Mouse (Mus musculus): ENCODE data around the gene Thpo. TPM values are rescaled to one million over a fixed set of nuclear protein-coding genes. Genes with fewer than 3 reads are reported as not detected.

Gene Thpo
- polyA plus RNA-seq (2017; shearing (Covaris generic)): not detected

DNA sequence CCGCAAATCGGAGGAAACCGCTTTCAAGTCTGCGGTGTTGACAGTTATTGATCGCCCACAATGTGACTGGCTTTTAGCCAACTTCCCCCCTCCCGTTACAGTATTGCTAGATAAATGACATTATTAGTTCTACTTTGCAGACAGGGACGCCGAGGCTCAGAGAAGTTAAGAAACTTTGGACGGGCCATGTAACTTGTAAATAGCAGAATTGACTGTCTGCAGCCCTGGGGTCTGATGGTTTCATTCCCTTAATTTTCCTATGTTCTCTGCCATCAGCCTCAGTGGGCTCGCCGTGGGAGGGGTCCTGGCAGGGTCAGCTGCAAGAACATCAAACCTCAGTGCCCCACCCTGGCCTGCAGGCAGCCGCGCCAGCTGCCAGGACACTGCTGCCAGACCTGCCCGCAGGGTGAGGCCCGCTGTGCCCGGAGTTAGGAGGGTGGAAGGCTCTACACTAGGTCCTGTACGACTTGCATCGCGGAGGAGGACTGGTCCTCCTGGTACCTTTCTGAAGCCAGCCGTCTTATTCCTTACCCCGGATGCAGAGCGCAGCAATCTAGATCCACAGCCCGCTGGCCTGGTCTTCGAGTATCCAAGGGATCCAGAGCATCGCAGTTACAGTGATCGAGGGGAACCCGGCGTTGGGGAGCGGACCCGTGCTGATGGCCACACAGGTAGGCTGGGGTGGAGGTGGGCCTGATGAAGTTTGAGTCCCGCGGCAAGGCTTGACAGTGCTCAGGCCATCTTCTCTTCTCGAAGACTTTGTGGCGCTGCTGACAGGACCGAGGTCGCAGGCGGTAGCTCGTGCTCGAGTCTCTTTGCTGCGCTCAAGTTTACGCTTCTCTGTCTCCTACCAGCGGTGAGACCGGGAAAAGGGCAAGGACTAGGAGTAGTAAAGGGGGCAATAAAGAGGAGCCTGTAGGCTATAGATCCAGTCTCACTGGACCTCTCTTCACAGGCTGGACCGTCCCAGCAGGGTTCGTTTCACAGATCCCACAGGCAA, at the start of gene Thpo:
Gene Thpo (minus strand): TSS at position 781 of the 1,000 bp plus-strand sequence.
- no peak for ATAC-seq

DNA sequence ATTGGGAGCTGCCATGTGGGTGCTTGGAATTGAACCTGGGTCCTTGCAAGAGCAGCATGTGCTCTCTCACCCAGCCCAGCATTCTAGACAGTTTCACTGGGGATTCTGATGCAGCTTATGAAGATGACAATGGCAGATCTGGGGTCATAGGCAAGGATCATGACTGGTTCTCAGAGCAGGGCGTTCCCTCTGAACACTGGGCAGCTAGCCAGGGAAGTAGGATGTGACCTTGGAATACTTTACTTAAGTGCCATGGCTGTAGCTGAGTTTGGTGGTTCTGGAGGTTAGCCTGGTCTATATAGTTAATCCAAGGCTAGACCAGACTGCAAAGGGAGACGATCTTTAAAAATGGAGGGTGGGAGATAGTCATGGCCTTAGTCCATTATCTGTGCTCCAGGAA, 49.6 kb upstream of the Thpo start:
- ATAC-seq: no peak

DNA sequence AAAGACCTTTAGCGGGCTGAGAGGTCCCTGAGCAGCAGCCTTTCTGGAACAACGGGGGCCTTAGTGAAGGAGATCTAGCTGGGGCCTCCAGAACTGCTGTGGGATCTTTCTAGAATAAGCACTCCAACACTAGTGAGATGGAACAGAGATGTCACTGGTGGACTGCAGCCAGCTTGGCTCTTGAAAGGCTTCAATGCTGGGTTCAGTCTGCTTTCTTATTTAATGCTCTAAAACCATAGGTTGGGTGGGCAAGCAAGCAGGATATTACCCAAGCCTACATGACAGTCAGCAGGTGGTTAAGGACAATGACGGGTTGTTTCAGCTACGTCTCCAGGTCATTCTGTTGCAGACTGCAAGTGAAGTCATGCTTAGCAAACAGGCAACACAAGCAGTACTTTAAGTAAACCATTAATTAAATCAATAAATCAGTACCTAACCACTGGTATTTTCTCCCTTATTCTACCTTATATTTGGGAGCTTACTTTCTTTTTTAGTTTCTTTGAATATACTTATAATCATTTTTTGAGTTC, 46.9 kb upstream of the Thpo start:
- no peak for ATAC-seq

DNA sequence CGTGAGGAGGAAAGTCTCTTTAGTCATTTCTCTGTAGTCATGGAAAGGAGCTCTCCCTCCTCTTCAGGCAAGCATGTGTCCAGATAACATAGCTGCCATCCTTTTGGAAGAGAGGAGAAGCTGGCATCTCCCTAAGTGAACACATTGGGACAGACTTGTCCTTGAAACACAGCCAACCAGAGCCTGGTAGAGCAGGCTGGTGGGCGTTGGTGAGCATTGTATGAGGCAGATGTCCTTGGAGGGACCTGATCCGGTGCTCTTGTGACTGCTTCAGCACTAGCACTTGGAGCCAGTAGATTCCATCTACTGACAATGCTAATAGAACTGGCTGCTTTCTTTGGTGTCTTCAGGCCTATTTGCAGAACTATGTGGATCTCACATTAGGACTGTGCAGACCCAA, 45.5 kb upstream of the Thpo start:
- no peak for ATAC-seq

DNA sequence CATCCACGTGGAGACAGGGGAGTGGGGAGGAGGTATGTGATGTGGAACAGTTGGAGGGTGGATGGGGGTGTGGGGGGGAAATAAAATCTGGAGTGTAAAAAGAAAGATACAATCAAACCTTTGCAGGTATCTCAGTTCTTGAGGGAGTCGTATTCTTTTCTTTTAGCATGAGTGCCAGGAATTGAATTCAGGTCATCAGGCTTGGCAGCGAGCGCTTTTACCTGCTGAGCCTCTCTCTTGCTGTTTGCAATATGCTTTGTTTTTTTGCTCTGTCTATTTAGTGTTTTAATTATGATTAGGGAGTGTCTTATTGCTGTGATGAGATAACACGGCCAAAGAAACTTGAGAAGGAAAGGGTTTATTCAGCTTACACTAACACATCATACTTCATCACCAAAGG, 40.7 kb upstream of the Thpo start:
- ATAC-seq: no peak

DNA sequence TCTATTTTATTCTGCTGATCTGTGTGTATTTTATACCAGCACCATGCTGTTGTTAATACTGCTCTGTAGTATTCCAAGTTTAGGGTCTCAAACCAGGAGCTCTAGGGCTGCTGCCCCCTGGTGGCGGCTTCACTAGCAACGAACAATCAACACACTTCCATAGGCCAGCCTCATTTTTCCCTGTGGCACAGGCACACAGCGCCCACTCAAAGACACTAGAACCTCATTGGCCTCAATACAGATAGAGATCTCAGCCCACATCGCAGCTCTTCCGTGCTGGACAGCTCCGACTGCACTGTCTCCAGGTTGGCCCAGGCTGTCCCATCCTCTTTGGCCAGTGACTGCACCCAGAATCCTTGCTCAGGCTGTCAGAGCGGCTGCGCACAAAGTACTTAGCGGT, 30.9 kb upstream of the Thpo start:
- peak; percentile 71 for ATAC-seq

DNA sequence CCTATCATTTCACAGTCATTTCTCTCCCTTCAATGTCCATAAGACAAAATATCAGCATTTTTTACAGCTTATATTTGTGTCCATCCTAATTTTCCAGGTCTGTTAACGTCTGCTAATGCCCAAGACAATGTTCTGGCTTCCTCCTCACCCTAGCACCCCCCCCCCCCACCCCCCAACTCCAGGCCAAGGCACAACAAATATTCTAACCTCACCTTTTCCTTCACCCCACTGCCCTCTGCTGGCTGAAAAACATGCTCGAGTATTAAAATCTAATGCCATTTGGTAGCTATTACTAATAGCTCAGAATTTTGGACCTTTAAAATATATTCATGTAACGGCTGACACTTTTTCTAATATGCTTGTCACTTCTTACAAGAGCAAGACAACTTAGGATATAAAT, 27.4 kb upstream of the Thpo start:
- peak; percentile 58 for ATAC-seq

DNA sequence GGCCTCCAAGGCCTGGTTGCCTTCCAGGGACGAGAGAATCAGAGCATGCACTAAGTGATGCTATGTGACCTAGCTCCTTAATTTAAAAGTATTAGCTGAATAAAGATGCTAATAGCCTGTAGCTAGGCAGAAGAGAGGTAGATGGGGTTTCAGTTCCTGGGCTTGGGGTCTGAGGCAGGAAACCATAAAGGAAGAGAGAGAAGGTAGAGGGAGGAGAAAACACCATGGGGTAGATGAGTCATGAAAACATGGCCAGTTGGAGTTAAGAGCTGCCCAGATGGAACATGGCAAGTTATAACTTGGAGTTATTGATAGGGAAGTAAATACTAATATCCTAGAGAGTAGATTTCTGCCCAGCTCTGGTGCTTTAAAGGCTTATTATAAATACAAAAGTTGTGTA, 23.1 kb upstream of the Thpo start:
- no peak for ATAC-seq

DNA sequence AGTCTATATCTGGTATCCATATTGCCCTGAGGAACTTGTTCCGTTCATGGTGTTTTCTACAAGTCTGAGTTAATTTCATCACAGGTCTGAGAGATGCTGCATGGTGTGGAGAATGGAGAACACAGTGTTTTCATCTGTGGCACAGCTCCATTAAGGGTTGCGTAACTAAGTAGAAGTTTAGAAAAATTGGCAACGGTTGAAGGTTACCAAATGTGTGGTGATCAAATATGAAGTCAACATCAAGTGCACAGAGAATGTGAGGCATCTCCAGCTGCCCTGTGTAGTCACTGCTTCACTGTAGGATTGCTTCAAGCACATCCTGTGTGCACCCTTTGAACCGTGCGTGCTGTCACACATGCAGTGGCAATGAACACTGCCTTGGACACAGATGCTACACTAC, 21.7 kb upstream of the Thpo start:
- ATAC-seq: no peak

DNA sequence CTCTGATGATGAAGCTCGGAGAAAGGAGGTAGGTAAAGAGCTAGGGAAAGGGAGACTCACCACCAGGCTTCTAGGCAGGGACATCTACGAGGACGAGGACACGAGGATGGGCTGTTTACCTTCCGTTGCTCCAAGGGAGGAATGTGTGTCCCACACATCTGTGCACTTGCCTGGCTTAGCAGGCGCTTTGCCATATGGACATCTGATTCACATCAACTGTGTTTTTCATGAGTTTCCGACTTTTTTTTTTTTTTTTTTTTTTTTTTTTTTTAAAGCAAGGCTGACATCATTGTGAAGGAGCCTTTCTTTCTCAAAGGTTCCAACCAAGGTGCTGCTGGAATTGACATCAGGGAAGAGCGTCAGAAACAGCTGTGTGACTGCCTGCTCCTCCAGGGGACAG, 16.2 kb upstream of the Thpo start:
- ATAC-seq: no peak

DNA sequence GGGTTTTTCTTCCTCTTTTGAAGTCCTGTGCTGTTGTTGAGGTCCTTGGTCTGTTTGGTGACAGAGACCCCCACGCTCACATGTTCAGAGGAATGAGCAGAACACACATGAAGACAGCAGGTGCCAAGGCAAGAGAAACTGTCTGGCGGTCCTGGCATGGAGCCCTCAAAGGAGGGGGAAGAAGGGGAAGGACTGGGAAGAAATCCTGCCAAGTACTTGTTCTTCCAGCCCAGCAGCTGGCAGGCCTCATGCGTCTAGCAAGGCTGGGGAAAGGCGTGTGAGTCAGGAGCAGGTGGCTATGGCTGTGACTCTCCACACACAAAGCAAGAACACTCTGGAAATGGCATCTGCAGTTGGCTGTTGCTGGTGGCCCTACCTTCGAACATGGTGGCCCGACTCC, 12.3 kb upstream of the Thpo start:
- ATAC-seq: no peak

DNA sequence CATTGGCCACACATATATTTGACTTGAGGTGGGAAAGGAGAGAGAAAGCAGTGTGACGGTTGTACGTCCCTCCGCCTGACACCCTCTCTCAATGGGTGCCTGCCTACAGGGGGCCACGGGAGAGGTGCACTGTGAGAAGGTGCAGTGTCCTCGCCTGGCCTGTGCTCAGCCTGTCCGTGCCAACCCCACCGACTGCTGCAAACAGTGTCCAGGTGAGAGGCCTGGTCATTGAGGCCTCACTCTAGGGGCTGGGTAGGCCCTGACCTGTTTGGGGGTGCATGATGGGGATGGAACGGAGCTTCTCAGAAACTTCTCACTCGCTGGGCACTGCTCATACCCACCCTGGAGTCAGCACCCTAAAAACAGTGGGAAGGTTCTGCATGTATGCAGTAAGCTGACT, 5.5 kb upstream of the Thpo start:
- ATAC-seq: no peak

DNA sequence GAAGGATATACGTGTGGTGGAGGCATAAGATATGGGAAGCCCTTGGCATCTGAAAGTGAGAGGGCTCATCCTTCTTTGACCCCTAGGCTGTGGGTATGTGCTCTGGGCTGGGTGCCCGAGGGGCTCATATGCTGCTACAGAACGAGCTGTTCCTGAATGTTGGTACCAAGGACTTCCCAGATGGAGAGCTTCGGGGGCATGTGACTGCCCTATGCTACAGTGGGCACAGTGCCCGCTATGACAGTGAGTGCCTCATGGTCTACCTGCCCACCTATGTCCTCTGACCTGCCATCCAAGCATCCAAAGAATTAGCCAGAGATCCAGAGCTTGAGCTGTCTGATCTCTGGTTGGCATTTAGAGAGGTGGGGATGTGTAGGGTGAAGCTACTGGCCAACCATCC, 2.5 kb upstream of the Thpo start:
- ATAC-seq: no peak

DNA sequence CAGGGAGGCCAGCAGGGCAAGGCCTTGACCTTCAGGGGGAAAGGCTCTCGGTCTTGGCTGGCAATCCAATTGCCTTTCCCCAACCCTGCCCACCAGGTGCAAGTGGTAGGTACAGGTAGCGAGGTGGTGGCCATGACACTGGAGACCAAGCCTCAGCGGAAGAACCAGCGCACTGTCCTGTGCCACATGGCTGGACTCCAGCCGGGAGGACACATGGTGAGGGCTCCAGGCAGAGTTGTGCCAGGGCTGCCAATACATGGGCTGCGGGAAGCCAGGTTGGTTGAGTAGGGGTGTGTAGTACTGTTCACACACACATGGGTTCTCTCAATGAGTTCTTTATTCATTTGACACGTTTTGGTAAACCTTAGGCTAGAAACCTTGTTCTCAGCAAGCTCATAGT, 1.9 kb upstream of the Thpo start:
- ATAC-seq: no peak

DNA sequence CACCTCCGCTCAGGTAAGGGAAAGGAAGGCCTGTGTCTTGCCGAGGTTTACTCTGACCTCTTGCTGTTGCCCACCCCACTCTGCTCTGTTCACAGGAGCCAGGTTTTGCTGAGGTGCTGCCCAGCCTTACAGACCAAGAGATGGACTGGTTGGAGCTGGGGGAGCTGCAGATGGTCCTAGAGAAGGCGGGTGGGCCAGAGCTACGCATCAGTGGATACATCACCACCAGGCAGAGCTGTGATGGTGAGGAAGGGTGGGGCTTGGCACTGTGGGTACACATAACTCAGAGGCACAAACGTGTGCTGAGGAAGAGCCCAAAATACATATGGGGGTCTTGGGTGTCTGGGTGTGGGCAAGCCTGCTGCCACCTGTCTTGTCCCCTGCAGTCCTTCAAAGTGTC, 1.3 kb upstream of the Thpo start:
- no peak for ATAC-seq

DNA sequence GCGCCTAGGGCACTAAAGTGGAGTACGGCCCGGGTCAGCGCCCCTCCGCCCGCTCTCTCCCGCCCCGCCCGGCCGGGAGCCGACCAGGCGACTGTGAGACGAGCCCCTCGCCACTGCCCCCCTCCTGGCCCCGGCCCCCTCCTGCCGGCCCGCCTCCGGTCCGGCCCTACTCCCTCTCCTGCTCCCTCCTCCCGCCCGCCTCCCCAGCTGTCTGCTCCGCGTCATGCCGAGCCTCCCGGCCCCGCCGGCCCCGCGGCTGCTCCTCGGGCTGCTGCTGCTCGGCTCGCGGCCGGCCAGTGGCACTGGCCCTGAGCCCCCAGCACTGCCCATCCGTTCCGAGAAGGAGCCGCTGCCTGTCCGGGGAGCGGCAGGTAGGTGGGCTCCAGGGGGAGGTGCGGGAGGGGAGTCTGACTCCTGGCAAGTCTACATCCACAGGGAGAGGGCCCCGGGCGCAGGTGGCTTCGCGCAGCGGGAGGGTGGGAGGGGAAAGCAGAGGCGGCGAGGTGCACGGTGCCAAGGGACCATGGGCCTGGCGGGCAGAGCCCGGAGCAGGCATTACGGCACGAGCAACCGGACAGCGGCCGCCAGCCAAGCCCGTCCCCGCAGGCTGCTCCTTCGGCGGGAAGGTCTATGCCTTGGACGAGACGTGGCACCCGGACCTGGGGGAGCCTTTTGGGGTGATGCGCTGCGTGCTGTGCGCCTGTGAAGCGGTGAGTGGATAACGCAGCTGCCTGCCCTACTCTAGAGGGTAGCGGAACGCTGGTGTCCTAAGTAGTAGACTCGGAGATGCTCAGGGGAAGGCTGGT, 1.2 kb downstream of the Thpo start, which contains the start of gene Chrd:
Gene Chrd (plus strand): TSS at position 203 of the 806 bp plus-strand sequence.
- no peak for ATAC-seq

DNA sequence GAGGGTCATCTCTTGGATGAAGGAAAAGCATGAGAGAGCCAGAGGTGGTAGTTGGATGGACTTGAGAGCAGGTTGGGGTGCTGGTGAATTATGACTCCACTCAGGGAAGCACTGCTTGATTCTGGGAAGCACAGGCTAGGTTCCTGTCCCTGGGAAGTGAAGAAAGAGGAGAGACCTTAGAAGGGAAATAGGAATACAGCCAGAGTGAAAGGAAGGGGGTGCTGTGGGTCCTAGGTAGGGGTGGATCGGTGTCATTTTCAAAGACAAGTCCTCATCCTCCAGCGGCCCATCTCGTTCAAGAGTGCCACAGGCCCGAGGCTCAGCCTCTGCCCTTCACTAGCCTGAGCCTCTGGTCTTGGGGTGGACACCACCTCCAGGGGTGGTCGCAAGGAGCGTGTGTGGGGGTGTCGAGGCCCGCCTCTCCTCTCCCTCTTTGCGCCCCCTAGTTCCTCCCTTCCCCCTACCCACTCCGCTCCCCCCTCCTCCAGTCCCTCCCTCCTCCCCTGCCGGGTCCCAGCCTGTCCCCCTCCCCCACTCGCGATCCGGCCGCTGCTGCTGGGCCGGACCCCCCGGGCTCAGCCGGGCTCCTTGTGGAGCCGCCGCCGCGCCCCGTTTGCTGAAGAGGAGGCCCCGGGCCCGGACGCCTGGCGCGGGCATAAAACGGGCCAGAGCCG, 1.9 kb downstream of the Thpo start:
- no peak for ATAC-seq

DNA sequence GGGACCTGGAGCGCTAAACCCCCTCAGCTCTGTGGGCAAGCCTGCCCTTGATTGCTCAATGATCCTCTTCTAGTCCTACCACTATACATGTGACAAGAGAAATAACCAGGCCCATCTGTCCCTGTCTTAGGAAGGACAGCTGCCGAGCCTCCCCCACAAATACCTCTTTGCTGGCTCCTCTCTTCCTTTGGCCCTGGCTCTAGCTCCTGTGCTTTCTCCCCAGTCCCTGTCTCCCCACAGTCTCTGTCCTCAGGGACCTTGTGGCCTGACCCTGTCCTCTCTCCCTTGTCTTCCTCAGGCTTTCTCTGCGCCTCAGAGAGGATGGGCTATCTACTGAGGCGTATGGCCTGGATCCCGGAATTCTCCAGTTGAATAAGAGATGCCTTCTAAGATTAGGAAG, 2.6 kb downstream of the Thpo start:
- ATAC-seq: no peak

DNA sequence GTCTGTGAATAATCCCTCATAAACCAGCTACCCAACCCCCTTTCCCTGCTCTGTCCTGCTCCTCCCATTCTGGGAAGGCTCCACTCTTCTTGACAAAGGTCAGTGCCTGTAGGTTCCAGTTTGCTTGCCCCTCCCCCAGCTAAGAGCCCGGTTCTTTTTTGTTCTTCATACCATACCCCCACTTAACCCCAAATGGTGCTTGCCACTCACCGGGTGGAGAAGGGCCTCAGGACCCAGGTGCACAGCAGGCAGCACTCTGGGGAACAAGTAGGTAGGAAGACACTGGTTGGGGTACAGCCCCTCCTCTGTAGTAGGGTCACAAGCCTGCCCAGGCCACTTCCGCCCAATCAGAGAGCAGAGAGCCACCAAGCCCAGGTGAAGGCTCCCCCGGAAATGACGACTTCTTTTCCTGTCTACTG, 4.0 kb downstream of the Thpo start:
- ATAC-seq: no peak

DNA sequence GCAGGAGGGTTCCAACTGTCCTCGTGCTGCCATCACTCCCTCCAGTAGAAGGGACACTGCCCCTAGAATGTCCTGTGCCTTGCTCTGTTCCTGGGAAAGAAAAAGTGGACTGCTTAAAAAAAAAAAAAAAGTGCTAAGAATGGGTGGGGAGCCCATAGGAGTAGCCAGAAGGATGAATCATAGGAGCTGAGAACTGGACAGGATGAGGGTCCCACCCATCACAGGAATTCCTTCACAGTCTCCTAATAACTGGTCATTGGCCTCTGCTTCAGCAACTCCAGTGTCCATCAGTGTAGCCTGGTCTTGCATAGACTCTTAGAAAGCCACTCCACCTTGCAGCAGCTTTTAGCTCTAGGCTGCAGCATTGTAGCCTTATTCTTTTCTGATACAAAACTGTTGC, 7.9 kb downstream of the Thpo start:
- ATAC-seq: no peak

DNA sequence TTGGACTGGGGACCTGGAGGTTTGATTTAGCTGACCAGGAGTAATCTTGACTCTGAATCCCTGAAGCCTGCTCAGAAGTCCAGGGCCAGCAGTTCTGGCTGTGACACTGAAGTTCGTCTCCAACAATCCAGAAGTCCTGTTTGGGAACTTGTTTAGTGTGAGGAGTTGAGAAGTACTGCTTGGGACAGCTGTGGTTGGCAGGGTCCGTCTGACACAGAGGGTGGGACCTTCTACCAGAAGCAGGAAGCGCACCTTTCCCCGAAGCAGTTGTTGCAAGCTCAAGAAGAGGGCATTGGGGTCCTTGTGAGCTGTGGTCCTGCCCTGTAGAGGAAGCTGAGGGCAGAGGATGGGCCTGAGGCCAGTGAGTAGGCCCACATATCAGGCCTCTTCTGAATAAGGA, 8.6 kb downstream of the Thpo start:
- ATAC-seq: no peak

DNA sequence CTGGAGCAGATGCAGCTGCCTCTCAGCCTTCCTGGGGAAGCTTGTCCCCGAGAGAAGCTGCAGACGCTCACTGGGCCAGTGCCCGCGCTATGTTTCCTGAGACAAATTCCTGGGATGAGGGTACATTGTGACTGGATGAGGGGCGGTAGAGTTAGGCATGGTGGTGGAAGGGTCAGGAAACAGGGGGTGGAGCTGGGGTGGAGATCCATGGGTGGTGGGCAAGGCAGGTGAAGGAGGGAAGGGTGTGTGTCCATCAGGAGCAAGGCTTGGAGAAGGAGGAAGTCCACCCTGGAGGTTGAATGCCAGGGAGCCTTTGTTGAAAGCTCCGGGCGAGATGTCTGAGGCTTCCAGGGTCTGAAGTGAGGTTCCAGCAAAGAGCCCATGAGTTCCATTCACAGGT, 9.0 kb downstream of the Thpo start:
- ATAC-seq: no peak

DNA sequence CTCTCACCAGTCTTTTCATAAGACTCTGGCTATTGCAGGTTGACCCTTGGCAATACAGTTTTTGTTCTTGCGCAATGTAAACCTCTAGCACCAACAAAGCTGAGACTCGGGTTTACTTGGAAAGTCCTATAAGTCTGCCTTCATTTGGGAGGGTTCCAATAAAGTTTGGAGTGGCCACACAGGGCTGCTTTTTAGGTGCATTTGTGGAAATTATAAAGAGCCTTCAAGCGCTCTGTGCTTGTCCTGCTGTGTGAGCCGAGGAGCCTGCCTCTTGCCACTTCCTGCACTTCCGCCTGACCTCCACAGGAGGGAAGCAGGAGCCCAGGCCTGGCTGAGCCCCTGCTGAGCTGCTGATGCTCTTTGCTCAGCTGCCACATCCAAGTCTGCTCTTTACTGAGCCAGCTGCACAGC, 10.0 kb downstream of the Thpo start:
- ATAC-seq: no peak

Measured in CD4-positive, CD25-positive, alpha-beta regulatory T cell, adult 4 months (primary cell).